Mouse (Mus musculus) adrenal gland, postnatal 4 days (tissue): ENCODE results near the gene St3gal3. TPM values are rescaled to one million over a fixed set of nuclear protein-coding genes. Genes with fewer than 3 reads are reported as not detected.

Experiments used
- DNase-seq, 2 experiments: peaks; one replicate each; pipeline ENCODE4 v3.0.0; 2021 to 2022; ENCODE audit warnings: low spot score in 2 of 2, mixed read lengths in 2 of 2
- total RNA-seq, 2 experiments: library from RNA; stranded (reverse); gene quantifications; 2 replicates each; pipeline ENCODE4 v1.2.3; 2021

The St3gal3 gene
- total RNA-seq, 2 experiments from 2014 or later: 21.8 to 26.4 TPM

DNA sequence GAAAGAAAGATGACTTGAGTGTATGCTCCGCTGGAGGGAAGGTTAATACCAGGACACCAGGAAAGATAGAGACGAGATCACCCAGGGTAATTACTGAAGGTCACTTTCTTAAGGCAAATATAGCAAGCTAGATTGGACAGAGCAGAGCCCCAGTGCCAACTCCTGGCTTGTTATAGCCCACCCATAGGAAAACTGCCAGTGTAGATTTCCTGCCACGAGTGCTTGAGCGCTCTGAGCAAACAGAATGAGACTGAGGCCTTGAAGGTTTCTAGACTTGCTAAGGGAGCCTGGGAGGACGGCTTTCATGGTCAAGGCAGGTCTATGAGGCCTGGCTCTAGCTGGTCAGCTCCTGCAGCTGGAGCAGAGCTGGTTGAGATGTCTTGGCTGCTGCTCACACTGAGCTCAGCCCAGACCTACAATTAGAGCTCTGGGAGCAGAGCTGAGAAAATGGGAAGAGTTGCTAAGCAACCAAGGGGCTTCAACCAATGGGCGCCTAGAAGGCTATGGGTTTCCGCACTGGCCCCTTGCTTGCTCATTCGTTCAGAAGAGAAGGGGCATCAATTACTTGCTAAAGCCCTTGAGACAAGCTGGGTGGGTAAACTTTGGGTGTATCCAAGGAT is 225.8 kb downstream of the St3gal3 start:
- DNase-seq: no peak

DNA sequence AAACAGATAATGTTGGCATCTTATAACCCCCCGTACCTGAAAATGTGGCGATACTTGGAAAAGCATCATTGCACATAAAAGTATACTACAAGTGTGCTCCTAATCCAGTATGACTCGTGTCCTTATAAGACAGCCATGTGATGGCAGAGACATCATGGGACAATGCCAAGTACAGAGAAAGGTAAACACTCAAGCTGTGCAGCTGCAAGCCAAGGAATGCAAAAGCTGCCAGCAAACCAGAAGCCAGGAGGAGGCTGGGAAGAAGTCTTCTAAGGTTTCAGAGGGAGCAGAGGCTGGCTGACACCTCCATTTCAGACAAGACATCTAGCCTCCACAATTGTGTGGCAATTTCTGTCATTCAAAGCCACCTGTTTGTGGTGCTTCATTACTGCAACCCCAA is 228.5 kb downstream of the St3gal3 start:
- no peak for DNase-seq

DNA sequence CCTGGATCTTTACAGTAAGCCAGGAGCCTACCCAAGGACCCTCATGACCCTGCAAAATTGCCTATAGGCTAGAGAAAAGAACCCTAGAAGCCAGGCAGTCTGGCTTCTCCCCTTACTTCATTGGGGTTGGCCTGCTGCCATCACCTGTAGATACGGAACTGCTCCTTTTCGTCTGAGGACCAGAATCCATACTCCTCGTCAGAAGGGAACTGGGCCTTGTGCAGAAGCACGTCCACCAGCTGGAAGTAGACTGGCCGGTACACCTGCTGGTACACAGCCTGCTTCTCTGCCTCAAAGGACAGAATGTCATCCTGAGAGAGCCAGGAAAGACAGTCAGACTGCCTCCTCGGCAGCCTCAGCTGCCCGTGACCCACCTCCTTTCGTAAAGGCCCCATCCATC is 230.0 kb downstream of the St3gal3 start:
- DNase-seq: no peak

DNA sequence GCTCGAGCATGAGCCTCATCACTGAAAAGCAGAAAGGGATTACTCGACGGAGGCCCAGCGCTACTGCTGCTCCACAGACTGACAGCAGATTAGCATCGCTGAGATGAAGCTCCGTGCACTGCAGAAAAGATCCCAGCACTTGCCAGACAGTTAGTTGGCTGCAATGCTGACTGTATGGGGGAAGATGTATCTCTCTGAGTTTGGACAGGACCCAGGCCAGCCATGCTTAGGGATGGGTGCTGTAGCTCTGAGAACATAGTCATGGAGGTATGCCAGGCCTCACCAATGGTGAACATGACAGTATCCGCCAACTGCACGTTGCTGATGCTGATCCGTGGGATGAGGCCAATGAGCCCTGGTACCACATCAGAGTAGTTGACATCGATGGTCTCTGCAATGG is 230.6 kb downstream of the St3gal3 start:
- no peak for DNase-seq

DNA sequence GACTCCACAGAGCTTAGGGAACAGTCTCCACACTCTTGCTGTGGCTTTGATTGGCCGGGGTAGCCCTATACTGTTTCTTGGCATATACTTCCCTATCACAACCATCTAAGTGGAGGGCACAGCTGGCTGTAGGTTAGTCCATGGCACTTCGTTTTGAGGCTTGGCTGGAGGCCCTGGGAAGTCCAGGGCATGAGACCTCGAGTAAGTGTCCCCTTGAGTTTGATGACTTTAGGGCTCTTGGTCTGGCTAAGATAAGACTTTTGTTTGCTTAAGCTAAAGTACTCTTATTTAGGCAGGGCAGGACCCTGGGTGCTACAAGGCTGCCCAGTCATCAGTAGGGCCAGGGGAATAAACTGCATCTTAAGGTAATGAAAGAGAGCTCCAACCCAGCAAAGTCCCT is 236.6 kb downstream of the St3gal3 start:
- no peak for DNase-seq

DNA sequence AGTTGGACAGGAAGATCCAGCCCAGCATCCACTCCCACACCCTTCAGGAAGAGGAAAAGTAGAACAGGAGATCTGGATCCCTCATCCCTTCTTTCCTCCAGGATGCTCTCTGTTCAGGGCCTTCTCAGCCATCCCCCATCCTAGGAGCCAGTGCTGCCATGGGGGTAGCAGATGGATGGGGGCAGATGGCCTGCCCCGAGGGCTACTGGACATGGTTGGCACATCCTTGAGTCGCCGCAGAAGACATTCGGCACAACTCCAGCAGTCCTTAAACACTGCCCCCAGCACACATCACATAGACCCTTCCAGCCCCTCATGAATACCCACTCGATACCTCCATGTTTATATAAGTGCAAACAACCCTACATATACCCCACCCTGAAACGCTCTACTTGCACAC is 238.7 kb downstream of the St3gal3 start:
- no peak for DNase-seq

DNA sequence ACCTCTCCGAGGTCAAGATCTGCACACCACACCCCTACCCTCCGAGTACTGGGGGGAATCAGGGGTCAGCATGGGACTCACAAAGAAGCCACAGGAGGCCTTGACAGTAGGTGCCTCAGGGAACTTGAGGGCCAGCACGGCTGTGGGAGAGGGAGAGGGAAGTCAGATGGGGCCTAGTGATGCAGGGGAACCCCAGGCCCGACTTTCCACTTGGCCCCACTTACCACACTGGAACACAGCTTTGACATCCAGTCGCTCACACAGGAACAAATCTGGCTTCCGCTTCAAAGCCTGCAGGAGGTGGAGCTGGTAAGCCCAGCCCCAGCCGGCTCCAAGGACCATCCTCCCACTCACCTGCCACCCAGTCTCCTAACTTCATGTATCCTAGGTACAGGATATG is 239.4 kb downstream of the St3gal3 start:
- no peak for DNase-seq

DNA sequence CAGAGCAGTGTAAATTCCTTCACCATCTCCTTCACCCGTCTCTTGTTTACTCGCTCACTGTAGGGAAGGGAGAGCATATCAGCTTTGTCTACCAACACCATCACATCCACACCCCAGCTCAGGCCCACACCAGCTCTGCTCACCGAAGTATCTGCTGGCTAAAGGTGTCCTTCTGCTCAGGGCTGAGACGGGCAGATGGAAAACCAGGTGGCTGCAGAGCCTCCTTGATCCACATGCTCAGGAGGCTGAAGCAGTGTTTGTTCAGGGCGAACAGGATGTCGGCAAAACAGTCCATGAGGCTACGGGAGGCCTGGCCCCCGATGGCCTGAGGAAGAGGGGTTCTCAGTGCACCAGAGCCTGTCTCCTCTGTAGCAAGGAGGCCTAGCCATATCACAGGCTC is 240.1 kb downstream of the St3gal3 start:
- no peak for DNase-seq

DNA sequence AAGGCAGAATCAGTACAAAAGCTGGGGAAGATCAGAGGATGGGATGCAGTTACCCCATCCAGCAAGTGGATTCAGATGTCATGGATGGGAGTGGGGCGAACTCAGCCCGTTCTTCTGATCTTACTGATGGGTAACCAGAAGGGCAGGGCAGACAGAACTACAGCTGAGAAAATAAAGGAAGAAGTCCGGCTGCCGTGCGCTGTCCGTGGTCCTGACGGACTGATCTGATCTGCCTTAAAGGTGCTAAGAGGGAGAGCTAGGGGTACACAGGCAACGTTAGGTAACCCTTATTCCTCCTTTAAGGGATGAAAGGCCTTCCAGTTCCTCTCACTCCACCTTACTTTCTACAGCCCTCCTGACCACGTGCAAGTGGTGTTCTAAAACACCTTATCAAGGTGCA is 241.3 kb downstream of the St3gal3 start:
- peak in 1 of 2 experiments; percentile 20 for DNase-seq

DNA sequence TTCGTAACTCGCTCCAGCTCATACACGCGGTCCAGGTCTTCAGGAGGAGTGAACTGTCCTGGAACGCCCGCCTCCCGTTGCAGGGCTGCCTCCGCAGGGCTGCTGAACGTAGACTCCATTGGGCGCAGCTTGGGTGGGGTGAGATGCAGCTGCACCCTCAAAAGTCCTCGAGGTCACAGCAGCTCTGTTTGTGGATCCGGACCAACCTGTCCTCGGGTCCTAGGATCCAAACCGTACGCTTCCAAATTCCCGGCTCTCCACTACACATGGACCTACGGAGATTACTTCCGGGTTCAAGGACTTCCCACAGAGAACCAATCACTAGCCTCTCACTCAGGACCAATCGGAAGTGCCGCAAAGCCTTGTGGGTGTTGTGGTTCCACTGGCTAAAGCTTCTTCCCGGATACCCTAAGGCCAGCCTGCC is 243.0 kb downstream of the St3gal3 start, which contains the start of gene Dph2:
Dph2 (minus strand) TSS at position 295 of the 424 bp plus-strand sequence.
- DNase-seq: peak in 1 of 2 experiments; percentile 56

DNA sequence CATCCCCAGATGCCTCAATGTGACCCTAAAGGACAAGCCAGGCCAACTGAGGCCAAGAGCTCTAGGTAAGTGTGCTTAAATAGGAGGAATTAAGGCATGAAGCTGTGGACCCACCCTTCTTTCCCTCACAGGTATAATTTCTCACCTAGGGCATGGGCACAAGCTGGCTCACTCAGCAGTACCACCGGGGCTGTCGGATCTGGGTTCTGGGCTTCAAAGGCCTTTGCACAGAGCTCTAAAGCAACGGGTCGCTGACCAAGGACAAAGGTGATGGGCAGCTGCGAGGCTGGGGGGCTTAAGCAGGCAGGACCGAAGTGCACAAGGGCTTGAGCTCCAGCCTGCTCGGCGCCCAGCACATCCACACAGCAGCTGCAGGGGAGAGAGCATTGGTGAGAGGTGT is 244.0 kb downstream of the St3gal3 start:
- no peak for DNase-seq

DNA sequence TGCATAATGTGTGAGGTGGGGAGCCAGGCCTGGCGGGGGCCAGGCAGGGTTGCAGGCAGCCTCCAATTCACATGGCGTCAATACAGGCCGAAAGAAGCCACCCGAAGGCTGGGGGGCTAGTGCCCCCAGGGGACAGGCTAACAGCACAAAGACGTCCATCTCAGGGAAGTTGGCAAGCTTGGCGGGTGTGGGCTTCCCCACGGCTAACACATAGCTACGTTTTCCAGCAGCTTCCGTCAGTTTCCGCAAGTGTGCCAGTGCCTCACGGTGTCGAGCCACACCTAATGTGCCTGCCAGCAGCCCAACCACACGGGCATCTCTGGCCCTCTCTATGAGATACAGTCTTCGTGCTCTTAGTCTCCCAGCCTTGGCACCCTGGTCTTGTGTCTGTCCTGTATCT is 244.7 kb downstream of the St3gal3 start:
- no peak for DNase-seq

DNA sequence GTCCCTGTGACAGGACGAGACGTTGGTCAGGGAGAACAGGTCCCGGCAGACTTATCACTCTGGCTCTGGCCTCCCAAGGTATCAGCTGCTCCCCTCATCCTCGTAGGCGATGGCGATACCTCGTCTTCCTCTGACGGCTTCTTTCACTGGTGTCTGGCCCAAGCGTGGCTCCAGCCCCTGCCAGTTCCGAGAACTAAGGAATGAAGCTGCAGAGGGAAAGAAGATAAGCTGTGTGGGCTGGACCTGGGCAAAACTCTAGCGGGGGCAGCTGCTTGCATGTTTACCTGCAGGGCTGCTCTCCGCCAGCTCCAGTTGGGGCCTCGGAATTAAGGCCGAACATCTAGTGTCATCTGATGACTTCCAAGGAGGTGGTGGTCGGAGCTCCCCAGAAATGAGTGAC is 245.2 kb downstream of the St3gal3 start:
- no peak for DNase-seq

DNA sequence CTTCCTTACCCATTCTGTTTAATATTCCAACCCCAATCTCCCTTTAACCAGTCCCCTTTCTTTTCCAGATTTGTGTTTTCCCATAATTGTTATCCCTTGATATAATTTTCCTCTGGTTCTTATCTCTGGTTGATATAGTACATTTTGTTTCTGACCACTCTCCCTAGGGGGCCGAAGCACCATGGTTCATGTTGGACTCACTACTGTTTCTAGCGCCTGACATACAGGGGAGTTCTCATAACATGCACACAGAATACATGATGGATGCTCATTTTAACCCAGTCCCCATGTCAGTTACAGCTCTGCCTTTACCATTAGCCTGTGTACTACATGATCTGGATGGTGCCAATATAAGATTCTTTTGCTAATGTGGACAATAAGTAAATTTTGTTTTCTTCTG is 246.8 kb downstream of the St3gal3 start:
- no peak for DNase-seq

DNA sequence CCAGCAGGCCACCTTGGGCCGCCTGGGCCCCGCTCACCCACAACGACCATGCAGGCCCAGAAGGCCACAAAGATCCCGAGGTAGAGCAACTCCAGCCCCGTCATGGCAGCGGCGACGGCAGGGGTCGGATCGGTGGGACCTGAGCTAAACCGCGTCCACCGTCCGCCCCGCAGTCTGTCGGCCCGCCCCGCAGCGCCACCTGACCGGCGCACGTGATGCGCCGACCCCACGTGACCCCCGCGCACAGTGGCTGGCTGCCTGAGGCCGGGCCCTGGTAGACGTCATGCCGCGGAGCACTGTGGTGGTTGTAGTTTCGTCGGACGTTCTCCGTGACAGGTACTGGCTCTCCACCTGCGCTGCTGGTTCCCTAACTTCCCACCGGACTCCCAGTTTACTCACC is 247.6 kb downstream of the St3gal3 start, which contains the start of gene Atp6v0b:
Atp6v0b (minus strand) TSS at position 201 of the 400 bp plus-strand sequence.
- peak; percentile 80 to 82 for DNase-seq

DNA sequence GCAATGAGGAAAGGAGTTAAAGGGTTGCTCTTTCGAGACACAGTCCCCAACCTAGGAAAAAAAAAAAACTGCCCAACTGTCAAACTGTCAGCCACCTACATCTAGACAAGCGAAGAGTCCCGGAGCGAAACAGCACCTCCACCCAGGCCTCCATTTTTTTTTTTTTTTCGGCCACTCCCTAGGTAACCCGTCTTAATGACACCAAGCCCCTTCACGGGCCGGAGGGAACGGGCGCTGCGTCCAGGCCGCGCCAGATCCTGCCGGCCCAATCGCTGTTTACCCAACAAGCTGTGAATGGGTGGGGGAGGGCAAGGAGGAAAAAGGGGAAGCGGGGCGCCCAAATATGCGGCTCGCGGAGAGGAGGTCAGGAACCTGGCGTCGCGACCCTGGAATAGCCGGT is 248.1 kb downstream of the St3gal3 start:
- DNase-seq: no peak

DNA sequence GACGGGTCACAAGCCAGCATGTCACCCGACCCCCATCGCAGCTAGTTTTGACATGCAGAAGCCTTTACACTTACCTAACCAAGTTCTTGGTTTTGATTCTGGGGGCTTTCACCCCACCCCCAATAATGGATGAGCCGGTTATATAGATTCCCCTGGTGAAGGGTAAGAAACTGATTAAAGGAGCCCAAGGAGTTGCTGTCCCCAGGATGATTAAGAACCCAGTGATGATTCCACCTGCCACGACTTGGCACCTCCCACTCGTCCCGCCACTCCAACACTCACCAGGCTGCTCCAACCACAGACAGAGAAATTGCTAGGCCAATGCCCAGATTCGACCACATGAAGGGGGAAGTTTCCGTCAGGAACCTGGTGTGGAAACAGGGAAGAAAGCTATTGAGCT is 248.7 kb downstream of the St3gal3 start:
- no peak for DNase-seq

DNA sequence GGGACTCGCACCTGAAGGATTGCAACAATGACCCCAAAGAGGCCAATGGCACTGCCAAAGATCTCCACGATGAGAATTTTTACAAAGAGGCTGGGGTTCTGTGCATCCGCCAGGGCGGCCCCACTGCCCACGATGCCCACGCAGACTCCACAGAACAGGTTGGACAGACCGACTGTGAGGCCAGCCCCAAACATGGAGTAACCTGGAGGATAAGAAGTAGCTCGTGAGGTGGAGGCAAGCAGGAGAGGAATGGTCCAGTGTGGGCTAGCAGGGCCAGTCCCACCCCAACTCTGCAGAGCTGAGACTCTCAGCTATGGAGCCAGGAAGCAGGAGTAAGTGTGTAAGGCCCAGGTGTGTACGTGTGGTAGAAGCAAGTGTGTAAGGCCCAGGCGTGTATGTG is 249.6 kb downstream of the St3gal3 start:
- DNase-seq: no peak

DNA sequence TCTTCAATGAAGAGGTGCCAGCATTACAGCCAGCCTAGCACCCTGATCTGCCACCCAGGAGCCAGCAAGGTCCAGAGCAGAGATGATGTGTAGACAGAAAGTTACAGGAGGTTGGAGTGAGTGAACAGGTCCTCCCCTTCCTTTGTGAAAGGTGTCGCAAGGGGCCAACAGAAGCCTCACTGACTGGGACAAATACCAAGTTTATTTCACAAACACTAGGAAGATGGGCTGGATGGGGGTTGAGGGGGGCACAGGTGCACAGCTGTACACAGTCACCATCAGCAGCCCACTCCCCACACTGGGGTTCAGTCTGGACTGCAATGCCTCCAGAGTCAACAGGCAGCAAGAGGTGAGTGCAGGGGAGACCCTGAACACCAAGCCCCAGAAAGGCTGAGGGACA is 250.6 kb downstream of the St3gal3 start:
- DNase-seq: no peak

DNA sequence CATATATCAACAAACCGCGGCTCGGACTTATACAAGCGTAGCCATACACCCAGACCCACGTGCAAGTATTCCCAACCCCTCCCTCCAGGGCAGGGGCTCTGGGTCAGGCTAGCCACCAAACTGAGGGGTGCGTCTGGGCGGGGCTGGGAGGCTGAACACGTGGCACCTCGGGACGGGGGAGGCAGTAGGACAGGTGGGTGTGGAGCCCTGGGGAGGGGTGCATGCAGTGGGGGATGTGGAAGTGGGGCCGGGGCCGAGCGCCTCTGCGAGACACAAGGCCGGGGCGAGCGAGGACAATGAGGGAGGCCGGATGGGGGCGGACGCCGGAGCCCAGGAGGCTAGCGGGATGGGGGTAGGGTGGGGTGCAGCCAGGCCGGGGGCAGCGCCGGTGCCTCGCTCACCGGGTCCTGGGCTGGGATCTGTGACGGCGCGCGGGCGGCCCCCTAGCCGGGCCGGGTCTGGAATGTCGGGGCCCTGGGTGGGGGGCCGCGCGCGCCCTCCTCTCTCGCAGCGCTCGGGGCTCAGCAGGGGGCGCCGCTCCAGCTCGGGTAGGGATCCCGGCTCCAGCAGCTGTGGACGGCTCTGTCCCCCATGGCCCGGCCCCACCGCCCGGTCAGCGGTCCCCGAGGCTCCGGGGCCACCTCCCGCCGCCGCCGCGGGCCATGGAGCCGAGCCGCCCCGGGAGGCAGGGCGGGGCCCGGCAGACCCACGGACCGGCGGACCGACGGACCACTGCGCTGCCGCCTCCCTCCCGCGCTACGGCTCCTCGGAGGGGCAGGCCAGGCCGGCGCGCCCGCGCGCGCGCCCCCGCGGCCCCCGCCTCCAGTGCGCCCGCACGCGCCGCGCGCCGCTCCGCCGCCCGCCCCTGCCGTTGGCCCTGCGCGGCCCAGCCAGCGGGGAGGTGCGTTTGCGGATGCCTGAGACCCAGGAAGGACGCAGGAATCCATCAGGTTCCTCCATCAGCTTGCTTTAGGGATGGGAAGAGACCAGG is 251.7 kb downstream of the St3gal3 start, which contains the start of gene B4galt2:
B4galt2 (minus strand) TSS at position 787 of the 991 bp plus-strand sequence.
- DNase-seq: peak; percentile 24 to 35
